Mouse (Mus musculus): ENCODE data around the gene Phactr2.

Gene Phactr2

DNA sequence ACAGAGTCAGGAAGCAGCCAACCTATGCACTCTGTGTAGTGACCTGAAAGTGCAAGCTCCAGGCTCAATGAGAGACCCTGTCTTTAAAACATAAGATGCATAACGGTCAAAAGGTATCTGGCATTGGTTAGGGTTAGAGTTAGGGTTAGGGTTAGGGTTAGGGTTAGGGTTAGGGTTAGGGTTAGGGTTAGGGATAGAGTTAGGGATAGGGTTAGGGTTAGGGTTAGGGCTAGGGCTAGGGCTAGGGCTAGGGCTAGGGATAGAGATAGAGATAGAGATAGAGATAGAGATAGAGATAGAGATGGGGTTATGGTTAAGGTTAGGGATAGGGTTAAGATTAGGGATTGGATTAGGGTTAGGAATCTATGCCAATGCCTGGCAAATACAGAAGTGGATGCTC lies 72.2 kb downstream of the Phactr2 start:
- peak; percentile 36 for DNase-seq (ENCODE audit: low read depth, low spot score)

DNA sequence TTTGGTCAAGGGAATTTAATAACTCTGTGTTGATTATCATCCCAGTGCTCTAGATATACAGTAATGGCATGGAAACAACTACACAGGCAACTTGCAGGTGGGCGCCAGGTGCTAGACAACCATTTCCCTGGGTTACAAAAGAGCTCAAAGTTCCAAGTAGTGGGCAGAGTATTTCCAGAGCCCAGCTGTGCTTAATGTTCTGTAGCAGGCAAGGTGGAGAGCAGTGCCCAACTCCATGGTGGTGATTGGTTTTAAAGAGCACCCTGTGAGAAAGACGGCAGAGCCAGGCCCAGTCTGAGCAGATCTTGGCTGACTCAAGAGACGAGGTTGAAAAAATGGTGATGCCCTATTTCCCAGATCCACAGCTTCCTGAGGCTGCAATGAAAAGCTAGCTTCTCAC lies 78.5 kb downstream of the Phactr2 start:
- no peak for DNase-seq (ENCODE audit: low read depth, low spot score)

DNA sequence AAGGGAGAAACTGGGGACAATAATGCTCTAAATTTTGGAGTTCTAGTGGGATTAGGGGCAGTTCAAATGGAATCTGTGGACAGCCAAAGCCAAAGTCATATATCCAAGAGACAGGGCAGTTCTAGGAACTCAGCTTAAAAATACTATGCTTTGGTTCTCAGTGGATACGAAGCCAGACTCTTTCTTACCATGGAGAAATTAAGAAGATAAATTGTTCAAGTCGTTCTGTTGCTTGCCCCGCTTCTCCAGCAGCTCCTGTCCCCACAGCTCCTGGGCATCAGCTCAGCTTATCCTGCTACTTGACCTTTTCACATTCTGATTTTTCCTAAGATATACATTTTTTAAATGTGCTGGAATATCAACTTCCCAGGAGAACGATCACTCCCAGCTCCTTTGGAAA lies 80.2 kb downstream of the Phactr2 start:
- DNase-seq (ENCODE audit: low read depth, low spot score), result no peak

DNA sequence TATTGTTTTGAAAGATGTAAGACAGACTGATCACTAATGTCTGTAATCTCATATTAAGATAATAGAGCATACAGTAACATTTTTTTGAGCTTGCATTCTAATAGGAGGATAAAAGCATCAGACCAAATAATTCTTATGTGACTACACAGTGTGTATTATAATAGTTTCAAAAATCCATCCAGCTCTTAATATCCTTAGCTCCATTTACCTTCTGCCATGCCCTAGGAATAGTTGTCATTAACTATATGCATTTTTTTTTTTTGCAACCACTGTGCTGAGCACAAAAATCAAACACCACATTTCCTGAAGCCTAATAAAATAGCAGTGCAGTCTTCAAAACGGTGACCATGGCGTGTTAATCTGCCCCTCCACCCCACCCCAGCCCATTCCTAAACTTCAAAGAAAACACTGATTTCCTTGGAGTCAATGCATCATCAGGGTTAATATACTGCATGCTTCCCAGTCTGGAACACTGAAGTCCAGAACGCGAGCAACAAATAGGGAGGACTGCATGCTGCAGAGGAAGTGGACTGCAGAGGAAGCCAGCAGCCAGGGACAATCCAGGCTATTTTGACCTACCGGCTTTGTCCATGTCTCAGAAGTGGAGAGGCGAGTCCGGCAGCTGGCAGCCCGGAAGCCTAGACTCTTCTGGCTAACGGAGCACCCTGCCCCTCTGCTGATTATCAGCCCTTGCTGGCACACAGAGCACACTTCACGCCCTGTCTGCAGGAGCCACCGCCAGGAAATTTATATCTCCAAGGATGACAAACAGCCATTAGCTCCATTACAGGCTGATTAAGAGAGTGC lies 85.9 kb downstream of the Phactr2 start:
- no peak for DNase-seq (ENCODE audit: low read depth, low spot score)

DNA sequence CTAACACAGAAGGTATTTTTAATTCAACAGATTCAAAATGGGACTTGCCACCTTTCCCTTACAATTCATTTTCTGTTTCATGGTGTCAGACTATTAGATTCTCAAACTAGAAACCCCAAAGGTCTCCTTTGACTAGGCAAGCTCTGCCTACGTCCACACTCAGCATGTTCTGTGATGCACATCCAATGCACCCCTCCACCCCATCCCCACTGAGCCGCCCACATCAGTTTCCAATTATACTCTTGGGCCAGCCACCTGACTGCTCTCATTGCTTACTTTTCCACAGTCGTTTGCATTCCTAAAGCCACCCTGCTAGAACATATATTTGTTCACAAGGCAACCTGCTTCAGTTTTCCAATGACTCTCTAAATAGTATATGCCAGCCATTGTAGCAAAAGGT lies 89.3 kb downstream of the Phactr2 start:
- DNase-seq (ENCODE audit: low read depth, low spot score), result no peak

DNA sequence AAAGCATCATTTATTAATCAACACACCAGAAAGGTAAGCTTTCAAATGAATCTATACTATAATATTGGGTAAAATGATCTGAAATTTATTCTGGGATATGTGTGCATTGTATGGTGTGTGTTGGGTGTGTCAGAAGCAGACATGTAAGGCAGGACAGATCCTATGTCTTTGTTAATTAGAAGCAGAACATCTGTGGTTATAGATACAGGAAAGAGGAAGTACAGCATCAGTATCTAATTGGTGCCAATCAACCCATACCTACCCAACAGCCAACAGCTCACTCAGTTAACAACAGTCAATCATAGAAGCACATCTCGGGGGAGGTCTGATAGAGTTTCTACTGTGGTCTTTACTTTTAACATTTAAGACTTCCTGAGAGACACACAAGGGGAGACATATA lies 96.3 kb downstream of the Phactr2 start:
- no peak for DNase-seq (ENCODE audit: low read depth, low spot score)

DNA sequence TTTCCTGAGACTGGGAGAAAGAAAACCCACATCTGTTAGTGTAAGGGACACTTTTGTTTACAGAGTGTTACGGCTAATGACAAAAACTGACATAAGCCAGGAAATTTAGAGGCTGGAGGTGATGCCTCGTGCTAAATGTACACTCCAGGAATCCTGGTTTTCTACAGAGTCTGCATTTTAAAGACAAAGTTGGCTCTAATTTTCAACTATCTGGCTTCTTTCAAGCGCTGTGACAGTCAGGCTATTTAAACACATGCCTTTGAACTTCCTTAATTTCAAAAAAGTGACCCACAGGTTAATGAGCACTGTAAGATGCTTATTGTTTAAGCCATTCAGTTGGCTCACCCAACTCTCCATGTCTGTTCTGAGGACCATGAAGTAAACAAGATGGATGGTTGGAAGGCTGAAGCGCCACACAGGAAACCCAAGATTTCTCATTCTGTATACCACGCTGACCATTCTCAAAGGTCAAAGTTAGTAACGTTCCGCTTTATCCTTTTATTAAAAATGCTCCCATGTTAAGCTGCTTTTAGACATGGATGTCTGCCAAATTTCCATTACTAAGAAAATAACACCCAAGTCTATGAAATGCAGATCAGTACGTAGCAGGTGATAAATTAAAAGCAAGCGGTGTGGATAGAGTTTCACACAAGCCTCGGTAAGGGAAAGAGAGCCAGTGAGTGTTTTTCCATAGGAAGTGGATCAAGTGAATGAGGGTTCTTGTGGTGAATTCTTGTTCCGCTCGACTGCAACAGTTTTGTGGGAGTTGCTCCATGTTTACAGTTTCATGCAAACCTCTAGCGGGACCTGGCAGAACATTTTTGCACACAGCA lies 97.6 kb downstream of the Phactr2 start:
- no peak for DNase-seq (ENCODE audit: low read depth, low spot score)

DNA sequence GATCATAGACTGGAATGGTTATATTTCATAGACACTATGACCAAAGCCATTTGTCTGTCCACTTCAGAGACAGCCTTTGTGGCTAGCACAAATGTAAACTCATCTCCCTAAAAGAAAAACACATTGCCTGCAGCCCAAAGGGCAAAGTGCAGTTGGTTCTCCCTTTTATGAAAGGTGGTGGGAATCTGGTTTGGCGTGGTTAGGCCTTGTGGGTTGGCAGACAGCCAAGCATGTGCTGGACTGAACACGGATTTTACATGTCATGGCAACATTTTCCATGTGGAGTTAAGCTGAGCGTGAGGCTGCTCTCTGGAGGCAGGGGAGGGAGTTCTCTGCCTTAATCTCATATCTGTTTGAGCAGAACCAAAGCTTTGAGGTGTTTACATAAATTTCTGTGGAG lies 98.4 kb downstream of the Phactr2 start:
- DNase-seq (ENCODE audit: low read depth, low spot score), result no peak

DNA sequence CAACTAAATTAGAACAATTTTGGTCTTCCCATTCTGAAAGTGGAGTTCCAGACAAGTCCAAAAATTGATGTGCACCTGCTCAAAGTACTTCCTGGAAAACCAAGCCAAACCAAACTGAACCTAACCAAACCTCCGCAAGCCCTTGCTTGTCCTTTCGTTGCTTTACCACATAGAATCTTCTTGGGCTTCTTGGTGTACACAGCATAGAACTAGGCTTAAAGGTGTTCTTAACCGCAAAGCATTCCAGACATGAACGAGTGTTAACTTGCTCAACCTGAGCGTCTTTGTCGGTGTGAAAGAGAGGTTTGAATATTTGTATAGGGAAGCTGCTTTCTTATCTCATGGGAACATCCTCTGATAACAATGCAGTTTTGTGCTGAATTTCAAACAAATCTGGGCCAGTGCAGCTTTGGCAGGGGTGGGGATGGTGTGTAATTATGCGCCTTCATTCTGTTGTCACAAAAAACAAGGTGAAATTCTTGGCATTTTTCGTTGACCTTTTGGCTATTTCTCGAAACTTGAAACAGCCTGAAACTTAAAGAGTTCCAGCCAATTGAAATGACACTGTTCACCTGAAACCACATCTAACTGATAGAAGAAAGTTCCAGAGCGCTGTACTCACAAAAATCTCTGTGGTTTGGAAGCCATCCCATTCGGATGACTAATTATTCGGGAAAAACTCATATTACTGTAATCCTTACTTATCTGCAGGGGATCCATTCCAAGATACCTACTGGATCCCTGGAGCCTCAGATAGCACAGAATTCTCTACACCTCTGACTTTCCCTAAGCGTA lies 104.4 kb downstream of the Phactr2 start:
- DNase-seq (ENCODE audit: low read depth, low spot score), result no peak

DNA sequence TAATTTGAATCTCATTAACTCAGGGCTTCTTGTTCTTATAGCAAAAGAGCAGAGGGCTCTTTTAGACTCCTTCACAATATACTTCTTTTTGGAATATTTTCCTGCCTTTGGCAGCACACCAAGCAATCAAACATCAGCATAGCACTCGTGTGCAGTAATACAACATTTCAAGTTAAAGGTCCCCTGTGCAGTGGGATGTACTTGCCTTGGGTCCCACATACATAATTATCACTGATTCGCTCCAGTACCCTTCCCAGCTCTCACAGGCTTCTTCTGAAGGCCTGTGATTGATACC lies 110.0 kb downstream of the Phactr2 start:
- DNase-seq (ENCODE audit: low read depth, low spot score), result no peak

DNA sequence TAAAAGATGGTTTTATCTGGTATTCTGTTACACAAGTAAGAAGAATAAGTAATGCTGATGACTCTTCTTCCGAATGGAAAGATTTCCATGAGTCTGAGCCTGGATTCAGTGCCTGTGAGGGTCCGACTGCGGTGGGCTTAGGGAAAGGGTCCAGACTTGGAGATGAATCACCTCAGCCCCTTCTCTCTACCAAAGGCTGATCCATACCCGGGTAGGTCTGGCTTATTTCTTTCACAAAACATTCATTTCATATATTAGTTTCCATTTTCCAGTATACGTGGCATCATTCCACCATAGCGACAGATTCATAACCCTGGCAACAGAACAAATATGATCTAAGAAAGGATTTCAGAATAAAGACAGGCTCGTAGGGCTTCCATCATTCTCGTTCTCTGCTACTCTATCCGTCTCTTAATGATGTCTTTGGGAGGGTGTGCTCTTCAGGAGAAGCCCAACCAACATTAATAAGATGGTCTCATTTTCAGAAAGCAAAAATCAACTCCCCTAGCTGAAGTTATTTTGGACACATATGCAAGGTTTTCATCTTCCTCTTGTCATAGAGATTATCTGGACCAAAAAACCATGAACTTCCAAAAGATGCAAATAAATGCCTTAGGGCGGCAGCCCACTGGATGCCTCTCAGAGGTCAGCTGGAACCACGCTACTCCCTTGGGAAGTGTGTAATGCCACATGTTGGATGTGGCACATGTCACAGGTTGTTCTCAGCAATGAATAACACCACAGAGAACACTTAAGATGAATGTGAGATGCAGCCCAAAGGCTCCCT lies 110.5 kb downstream of the Phactr2 start:
- no peak for DNase-seq (ENCODE audit: low read depth, low spot score)

DNA sequence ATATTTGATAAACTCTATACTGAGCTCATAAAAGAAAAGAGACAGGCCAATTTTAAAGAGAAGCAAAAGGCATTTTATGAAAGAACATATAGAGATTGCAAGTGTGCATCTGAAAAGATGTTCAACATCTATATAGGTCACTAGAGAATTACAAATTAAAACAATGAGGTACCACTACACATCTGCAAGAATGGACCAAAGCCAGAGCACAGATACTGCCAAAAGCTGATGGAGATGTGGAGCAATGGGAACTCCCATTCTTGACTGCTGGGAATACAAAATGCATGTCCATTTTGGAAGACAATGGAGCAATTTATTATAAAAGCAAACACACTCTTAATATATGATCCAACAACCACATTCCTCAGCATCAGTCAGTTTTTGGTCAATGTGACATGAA lies 113.3 kb downstream of the Phactr2 start:
- DNase-seq (ENCODE audit: low read depth, low spot score), result no peak

DNA sequence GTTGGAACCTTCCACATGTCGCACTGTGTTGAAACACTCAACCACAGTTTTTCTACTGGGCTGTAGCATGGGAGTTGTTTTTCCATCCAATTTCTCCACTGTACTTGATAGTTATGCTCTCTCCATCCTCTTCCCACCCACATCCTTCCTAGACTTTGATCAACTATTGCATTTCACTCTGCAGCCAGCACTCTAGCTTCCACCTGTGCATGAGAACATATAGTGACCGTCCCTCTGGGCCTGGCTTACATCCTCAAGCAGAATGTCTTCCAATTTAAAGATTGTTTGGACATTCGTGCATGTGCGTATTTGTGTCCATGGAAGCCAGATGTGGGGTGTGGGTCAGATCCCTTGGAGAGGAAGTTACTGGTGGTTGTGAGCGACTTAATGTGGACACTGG lies 114.4 kb downstream of the Phactr2 start:
- no peak for DNase-seq (ENCODE audit: low read depth, low spot score)

DNA sequence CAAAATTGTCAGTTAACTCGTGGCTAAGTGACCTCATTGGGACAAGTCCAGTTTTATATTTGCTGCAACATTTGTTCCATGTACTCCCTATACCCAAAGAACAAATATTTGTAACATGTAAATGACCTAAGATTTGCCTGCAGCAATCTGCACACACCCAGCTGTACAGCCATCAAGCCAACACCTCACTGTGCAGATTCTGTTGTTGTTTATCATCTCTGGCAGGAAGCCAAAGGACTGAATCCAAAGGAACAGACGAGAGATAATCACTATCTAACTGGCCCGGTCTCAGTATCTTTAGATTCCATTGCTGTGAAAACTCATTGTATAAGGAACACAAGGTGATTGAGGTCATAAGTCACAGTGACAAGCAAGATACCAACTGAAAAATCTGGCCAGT lies 115.5 kb downstream of the Phactr2 start:
- DNase-seq (ENCODE audit: low read depth, low spot score), result no peak

DNA sequence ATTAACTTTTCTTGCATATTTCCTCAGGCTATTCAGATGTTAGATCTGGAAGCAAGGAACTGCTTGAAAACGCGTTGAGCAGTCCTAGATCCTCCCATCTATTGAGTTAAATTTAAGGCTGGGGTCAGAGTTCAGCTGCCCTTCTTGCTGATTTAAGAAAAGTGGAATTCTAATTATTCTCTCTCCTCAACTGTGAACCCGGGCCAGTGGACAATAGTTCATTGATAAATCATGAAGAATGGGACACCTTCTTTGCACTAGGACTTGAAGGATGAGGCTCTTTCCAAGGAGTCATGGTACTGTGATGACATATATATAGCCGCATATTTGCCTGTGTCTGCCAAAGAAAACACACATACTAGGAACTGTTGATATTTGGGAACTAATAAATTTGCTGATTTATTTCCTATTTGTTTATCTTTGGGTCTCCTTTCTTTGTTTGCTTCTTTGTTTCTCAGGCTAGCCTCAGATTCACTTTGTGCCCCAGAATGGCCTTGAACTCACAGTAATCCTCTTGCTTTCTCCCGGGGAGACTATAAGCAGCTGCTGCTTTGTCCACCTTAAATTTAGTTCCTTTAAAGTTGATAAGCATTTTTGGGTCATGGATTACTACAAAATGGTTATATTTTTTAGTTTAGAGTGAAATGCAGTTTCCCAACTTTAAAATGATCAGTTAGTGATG lies 127.5 kb downstream of the Phactr2 start:
- no peak for DNase-seq (ENCODE audit: low read depth, low spot score)

DNA sequence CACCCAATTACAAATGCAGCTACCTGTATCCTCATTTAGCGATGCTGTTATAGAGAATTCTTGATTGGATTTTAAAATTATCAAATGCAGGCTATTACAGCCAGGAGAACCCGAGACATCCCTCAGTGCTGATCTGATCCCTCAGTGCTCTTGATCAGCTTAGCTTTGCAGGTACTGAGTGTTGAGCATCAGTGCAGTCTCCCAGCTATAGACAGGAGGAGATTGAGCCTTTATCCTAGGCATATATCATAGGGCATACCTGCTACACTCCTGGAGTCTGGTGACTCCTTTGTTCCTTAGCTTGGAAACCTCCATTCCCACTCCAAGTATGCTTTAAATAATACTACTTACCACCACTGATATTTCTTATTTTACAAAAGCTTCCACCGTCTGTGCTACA lies 133.6 kb downstream of the Phactr2 start:
- no peak for DNase-seq (ENCODE audit: low read depth, low spot score)

DNA sequence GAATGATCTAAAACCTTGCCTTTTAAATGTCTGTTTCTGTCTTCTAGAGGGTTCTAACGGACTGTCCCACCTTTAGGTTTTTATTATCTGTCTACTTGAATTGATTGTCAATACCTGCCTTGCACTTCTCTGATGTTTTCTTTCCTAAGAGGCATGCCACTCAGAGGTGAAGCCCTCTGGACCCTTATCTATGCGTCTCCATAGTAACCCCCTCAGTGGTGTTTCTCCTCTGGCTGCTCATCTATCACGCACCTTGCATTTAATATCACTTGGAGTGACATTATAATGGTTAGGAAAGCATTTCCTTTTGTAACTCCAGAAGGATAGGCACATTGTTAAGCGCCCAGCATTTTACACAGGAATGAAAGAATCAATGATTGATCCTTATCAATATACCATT lies 137.2 kb downstream of the Phactr2 start:
- no peak for DNase-seq (ENCODE audit: low read depth, low spot score)

DNA sequence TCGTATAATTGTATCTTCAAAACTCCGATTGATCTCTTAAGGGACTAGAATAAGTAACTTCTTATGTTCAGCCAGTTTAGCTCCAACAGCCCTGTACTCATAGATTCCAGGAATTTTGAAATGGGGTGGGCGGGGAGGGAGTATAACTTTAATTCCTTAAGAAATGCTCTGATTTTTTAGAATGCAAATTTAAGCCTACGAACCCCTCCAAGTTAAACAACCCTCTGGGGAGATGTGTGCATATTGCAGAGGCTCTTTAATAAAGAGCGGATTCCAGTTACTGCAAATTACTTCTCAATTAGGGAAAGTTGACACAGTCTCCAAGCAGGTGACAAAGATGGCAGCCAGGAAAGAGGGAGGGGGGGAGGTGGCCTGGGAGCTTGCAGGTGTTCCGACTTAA lies 138.4 kb downstream of the Phactr2 start:
- DNase-seq (ENCODE audit: low read depth, low spot score), result no peak

DNA sequence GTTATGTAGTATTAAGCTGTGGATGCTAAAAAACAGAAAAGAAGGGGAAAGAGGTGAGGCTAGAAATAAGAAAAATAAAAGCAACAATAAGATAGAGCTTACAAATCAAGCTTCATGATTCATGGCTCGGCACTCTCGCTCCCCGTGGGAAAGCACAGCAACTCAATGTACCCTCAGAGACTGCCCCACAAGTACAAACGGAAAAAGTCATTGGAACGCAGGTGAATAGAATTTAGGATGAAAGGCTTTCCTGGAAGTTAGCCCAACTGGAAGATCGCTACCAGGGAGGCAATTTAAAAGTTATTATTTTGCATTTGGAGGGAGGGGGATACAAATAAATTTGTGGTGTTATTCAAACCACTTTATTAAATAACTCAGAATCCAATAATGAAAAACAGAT lies 138.9 kb downstream of the Phactr2 start:
- no peak for DNase-seq (ENCODE audit: low read depth, low spot score)

DNA sequence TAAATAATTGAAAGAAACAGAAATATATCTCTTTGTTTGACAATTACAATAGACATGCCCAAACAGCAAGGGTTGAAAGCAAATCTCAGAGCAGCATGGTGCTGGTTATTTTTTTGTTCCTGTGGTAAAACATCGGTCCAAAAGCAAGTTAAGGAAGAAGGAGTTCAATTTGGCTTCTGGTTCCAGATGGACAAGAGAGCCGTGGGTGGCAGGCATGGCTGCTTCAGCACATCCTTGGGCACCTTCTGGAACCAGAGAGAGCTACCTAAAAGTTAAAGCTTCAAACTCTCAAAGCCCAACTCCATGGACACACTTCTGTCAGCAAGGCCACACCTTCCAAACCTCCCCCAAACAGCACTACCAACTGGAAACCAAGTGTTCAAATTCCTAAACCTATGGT lies 140.4 kb downstream of the Phactr2 start:
- no peak for DNase-seq (ENCODE audit: low read depth, low spot score)

DNA sequence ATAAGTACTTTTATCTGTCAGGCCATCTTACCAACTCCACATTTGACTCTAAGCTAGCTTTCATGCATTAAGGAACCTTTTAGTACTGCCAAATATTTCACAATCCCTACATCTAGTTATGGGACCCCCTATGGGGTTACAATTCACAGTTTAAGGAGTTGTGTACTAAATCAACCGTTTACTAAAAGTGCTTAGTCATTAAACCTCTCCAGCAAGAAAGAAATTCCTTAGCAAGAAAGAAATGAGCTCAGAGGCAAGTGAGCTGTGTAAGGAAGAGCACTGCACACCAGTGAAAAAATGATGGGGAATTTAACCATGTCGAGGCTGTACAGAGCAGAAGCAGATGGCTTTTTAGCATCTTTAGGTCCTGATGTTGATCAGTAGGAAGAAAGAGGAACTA lies 141.2 kb downstream of the Phactr2 start:
- DNase-seq (ENCODE audit: low read depth, low spot score), result no peak

All from ES-CJ7 (cell line).